ENCODE assay signal across 9 mouse cellular contexts in the genomic region with DNA sequence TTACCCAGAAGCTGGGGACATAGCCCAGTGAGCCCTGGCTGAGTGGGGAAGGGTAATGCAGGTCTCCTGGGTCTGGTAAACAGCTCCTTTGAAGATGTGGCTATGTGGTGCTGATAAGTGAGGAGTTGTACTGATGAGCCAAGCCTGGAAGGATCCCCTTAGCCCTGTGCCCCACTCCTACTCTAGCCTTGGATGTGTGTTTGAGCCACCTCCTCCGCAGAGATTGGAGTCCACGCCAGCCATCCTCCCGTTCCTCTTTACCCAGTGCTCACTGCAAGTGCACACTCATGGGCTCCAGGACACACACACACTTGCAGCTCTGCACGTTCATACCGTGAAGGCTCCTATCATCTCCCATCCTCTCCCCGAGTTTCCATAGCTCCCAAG. TPM values are rescaled to one million over a fixed set of nuclear protein-coding genes. Genes with fewer than 3 reads are reported as not detected.
DNase-seq lines count a peak whose midpoint lies in the region; ATAC-seq and TF ChIP-seq lines count a peak whose summit lies in the region.
"Had no signal": no experiment of that assay in that cellular context is flagged by ENCODE, and none has a peak within 500 bp of the region (broad histone marks: within the 10 kb centered on the region; RNA-seq: fewer than 3 reads in every experiment).

No protein-coding gene starts in this region.

- TF ChIP-seq POLR2A in spleen, adult 2 months (IDR thresholded peaks at IDR 0.05; ENCODE audit: low read depth, low read length): no peak

- H3K9ac ChIP-seq in heart, embryonic 15.5 days: no peak overlapping the region
- H3K9ac ChIP-seq in heart, embryonic 12.5 days: no peak overlapping the region
- H3K9ac ChIP-seq in midbrain, embryonic 11.5 days (ENCODE audit: low read length): peak overlapping the region; percentile 53
- H3K9ac ChIP-seq: lung, embryonic 14.5 days had no signal

- no peaks in the 10 kb centered on the region for H3K9me3 ChIP-seq in heart, embryonic 15.5 days (replicated peaks)
- no peaks in the 10 kb centered on the region for H3K9me3 ChIP-seq in heart, embryonic 12.5 days (replicated peaks)
- H3K9me3 ChIP-seq in midbrain, embryonic 11.5 days (ENCODE audit: control insufficient read depth, low read length): no peaks in the 10 kb centered on the region

- no peaks in the 10 kb centered on the region for H3K36me3 ChIP-seq in heart, embryonic 15.5 days
- H3K36me3 ChIP-seq in heart, embryonic 12.5 days: no peaks in the 10 kb centered on the region
- no peaks in the 10 kb centered on the region for H3K36me3 ChIP-seq in spleen, adult 2 months (ENCODE audit: control insufficient read depth, insufficient read depth, low read length)
- 0 out of 2 replicates have a peak, but pooled peaks cover 3% of the 10 kb centered on the region for H3K36me3 ChIP-seq in midbrain, embryonic 11.5 days (ENCODE audit: control insufficient read depth, insufficient read depth, low read length)

- no peak for TF ChIP-seq CTCF in spleen, adult 2 months (IDR thresholded peaks at IDR 0.05; ENCODE audit: extremely low read depth, insufficient read depth, insufficient read length, insufficient replicate concordance)

- H3K27me3 ChIP-seq in heart, embryonic 15.5 days: no peaks in the 10 kb centered on the region
- no peaks in the 10 kb centered on the region for H3K27me3 ChIP-seq in heart, embryonic 12.5 days (replicated peaks)
- no peaks in the 10 kb centered on the region for H3K27me3 ChIP-seq in spleen, adult 2 months (ENCODE audit: control insufficient read depth, insufficient read depth, low read length)
- H3K27me3 ChIP-seq in midbrain, embryonic 11.5 days (ENCODE audit: control insufficient read depth, insufficient read depth, low read length): no peaks in the 10 kb centered on the region

- DNase-seq in spleen, adult 2 months (ENCODE audit: low read depth in 1 of 2, low spot score in 2 of 2): no peak
- no peak for DNase-seq in spleen, adult 18-20 months
- DNase-seq in midbrain, embryonic 11.5 days (ENCODE audit: low spot score, missing footprints): no peak
- DNase-seq in testis, postnatal 14 days (ENCODE audit: low spot score): peak; percentile 70
- no peak for DNase-seq in cerebellum, postnatal 4 days (ENCODE audit: low spot score in 2 of 2)
- no peak for DNase-seq in layer of hippocampus, postnatal 36 days
- DNase-seq: lung, embryonic 14.5 days had no signal

- no peak overlapping the region for H3K4me2 ChIP-seq in heart, embryonic 15.5 days
- no peak overlapping the region for H3K4me2 ChIP-seq in heart, embryonic 12.5 days
- H3K4me2 ChIP-seq in midbrain, embryonic 11.5 days: peak overlapping the region; percentile 97
- H3K4me2 ChIP-seq: lung, embryonic 14.5 days had no signal

- no peak overlapping the region for H3K4me3 ChIP-seq in heart, embryonic 15.5 days
- no peak overlapping the region for H3K4me3 ChIP-seq in heart, embryonic 12.5 days
- H3K4me3 ChIP-seq in spleen, adult 2 months (ENCODE audit: extremely low read depth, insufficient read depth, insufficient read length): no peak overlapping the region
- H3K4me3 ChIP-seq in midbrain, embryonic 11.5 days (ENCODE audit: low read depth, low read length): peak overlapping the region; percentile 68

- no peak for ATAC-seq in heart, embryonic 15.5 days (replicated peaks; ENCODE audit: insufficient number of reproducible peaks, insufficient read depth, low FRiP score, low read depth)
- no peak for ATAC-seq in heart, embryonic 12.5 days (ENCODE audit: insufficient number of reproducible peaks, low FRiP score)
- ATAC-seq in midbrain, embryonic 11.5 days (ENCODE audit: low FRiP score): no peak

- H3K27ac ChIP-seq in heart, embryonic 15.5 days: peak overlapping the region; percentile 14; the same call in 1 of the 2 replicates
- H3K27ac ChIP-seq in heart, embryonic 12.5 days (ENCODE audit: poor library complexity, severe bottlenecking): no peak overlapping the region
- peak overlapping the region; percentile 31; the same call in 1 of the 2 replicates for H3K27ac ChIP-seq in spleen, adult 2 months (ENCODE audit: insufficient read depth, low read length)
- H3K27ac ChIP-seq in midbrain, embryonic 11.5 days (ENCODE audit: low read depth, low read length): no peak overlapping the region; the same call in 1 of the 2 replicates

- H3K4me1 ChIP-seq in heart, embryonic 15.5 days (replicated peaks): peaks cover 65% of the 10 kb centered on the region
- peaks cover 70% of the 10 kb centered on the region for H3K4me1 ChIP-seq in heart, embryonic 12.5 days (replicated peaks)
- peaks cover 12% of the 10 kb centered on the region; the same call in 1 of the 2 replicates for H3K4me1 ChIP-seq in spleen, adult 2 months (ENCODE audit: control insufficient read depth, insufficient read depth, insufficient read length)
- H3K4me1 ChIP-seq in midbrain, embryonic 11.5 days (ENCODE audit: control insufficient read depth, insufficient read depth, low read length): peaks cover 68% of the 10 kb centered on the region

- WGBS in heart, embryonic 15.5 days: 56% methylated on average over 6 of the region's 6 CpGs
- WGBS in heart, embryonic 12.5 days: 60% methylated on average over 6 of the region's 6 CpGs
- WGBS in spleen, adult 2 months: 54% methylated on average over 6 of the region's 6 CpGs
- WGBS in midbrain, embryonic 11.5 days: 73% methylated on average over 6 of the region's 6 CpGs

RNA-seq across cellular contexts. Expression of a gene that starts 19.6 kb away (rescaled TPM):
- polyA plus RNA-seq in heart, embryonic 15.5 days (2015; fragmentation: Nextera tagmentation; extraction: Ambion mirVana): 2.6 and 5.2 TPM in 2 replicates
- polyA plus RNA-seq in heart, embryonic 12.5 days (2016; fragmentation: Nextera tagmentation; extraction: Ambion mirVana): 2.7 and 3.1 TPM in 2 replicates
- 6.3 and 6.8 TPM in 2 replicates for polyA plus RNA-seq in spleen, adult 2 months (2012; rRNA removed)
- 2.6 and 2.8 TPM in 2 replicates for polyA plus RNA-seq in midbrain, embryonic 11.5 days (2014; fragmentation: Nextera tagmentation; extraction: Ambion mirVana)
- under 1 TPM; 0.17 to 0.66 TPM for total RNA-seq in layer of hippocampus, postnatal 36 days (2021)

RNA-seq across cellular contexts. Expression of a gene that starts 23.3 kb away (rescaled TPM):
- polyA plus RNA-seq in heart, embryonic 15.5 days (2015; fragmentation: Nextera tagmentation; extraction: Ambion mirVana): 4.6 and 21.3 TPM in 2 replicates
- 4.9 and 6.0 TPM in 2 replicates for polyA plus RNA-seq in heart, embryonic 12.5 days (2016; fragmentation: Nextera tagmentation; extraction: Ambion mirVana)
- polyA plus RNA-seq in spleen, adult 2 months (2012; rRNA removed): 32.0 and 37.1 TPM in 2 replicates
- 153 and 157 TPM in 2 replicates for polyA plus RNA-seq in midbrain, embryonic 11.5 days (2014; fragmentation: Nextera tagmentation; extraction: Ambion mirVana)
- 100 to 1,000 TPM in 1 of 2 experiments, 10 to 100 TPM in 1; 79.5 to 104 TPM for total RNA-seq in layer of hippocampus, postnatal 36 days (2021)

RNA-seq across cellular contexts. Expression of a gene that starts 57.1 kb away (rescaled TPM):
- 0.04 and 0.47 TPM in 2 replicates for polyA plus RNA-seq in heart, embryonic 15.5 days (2015; fragmentation: Nextera tagmentation; extraction: Ambion mirVana)
- polyA plus RNA-seq in heart, embryonic 12.5 days (2016; fragmentation: Nextera tagmentation; extraction: Ambion mirVana): not detected in 2 replicates
- 0.12 and 0.13 TPM in 2 replicates for polyA plus RNA-seq in spleen, adult 2 months (2012; rRNA removed)
- polyA plus RNA-seq in midbrain, embryonic 11.5 days (2014; fragmentation: Nextera tagmentation; extraction: Ambion mirVana): 0.14 TPM in 1 of 2 replicates, not detected in the other
- total RNA-seq in layer of hippocampus, postnatal 36 days (2021): 1 to 10 TPM; 1.1 to 2.7 TPM
- polyA plus RNA-seq: lung, embryonic 14.5 days had no signal

Comparison
In these comparisons a context has a peak if more than half of its experiments do, and no peak if none do; other contexts are left out.
1. H3K27ac ChIP-seq: peak in heart, embryonic 15.5 days (single experiment) and spleen, adult 2 months (single experiment); none in heart, embryonic 12.5 days (single experiment) and midbrain, embryonic 11.5 days (single experiment).